Mouse (Mus musculus) G1E (cell line): Measurements from ENCODE around the gene Golph3l. TPM values are rescaled to one million over a fixed set of nuclear protein-coding genes. Genes with fewer than 3 reads are reported as not detected.

Experiments
- ATAC-seq: 2 replicates; pipeline ENCODE4 v1.8.0; 2016; ENCODE audit warnings: mild to moderate bottlenecking; ENCODE audit not compliant: insufficient number of reproducible peaks, poor library complexity, low FRiP score, severe bottlenecking; ENCODE audit errors: extremely low read depth
- DNase-seq: peaks from one replicate; pipeline ENCODE4 v3.0.0; 2012; ENCODE audit warnings: low spot score
- H3K27me3 ChIP-seq: 2 replicates; pipeline ENCODE4 v1.6.1; 2012; ENCODE audit warnings: mild to moderate bottlenecking, low read length, inconsistent platforms; ENCODE audit not compliant: insufficient read depth
- H3K36me3 ChIP-seq: replicated peaks from 2 replicates; pipeline ENCODE3; 2012; ENCODE audit warnings: mild to moderate bottlenecking, inconsistent platforms
- H3K4me1 ChIP-seq: 2 replicates; pipeline ENCODE4 v1.6.1; 2012; ENCODE audit warnings: low read depth, low read length, inconsistent platforms, mixed read lengths; ENCODE audit not compliant: insufficient read depth
- H3K4me3 ChIP-seq: 2 replicates; pipeline ENCODE4 v1.5.1; 2012; ENCODE audit warnings: low read depth, mild to moderate bottlenecking, inconsistent platforms, low read length, moderate library complexity, mixed read lengths
- H3K9me3 ChIP-seq: replicated peaks from 2 replicates; pipeline ENCODE4 v1.6.1; 2012; ENCODE audit warnings: inconsistent platforms
- CTCF ChIP-seq: IDR thresholded peaks from 2 replicates; pipeline ENCODE4 v1.5.1; 2012; ENCODE audit warnings: low read depth, low read length, inconsistent platforms, mixed read lengths
- GATA1 ChIP-seq: IDR thresholded peaks from 2 replicates; pipeline ENCODE4 v1.6.1; 2012; ENCODE audit warnings: borderline replicate concordance, low read length, inconsistent platforms, mixed read lengths
- GATA2 ChIP-seq: IDR thresholded peaks from 2 replicates; pipeline ENCODE4 v1.6.1; 2012; ENCODE audit warnings: low read depth, low read length, inconsistent platforms, borderline replicate concordance
- POLR2AphosphoS5 ChIP-seq: IDR thresholded peaks from 2 replicates; pipeline ENCODE4 v1.6.1; 2012; ENCODE audit warnings: low read depth, low read length, inconsistent platforms; ENCODE audit not compliant: insufficient replicate concordance
- TAL1 ChIP-seq: conservative IDR thresholded peaks from 2 replicates; pipeline ENCODE4 v1.6.1; 2012; ENCODE audit warnings: low read depth, low read length, inconsistent platforms, mixed read lengths
- polyA plus RNA-seq: library from polyadenylated mRNA; stranded (reverse); fragments of >175 nt; gene quantifications from 2 replicates; pipeline ENCODE4 v1.2.3, GENCODE M21; 2012
- total RNA-seq, 2 experiments: library from RNA; stranded (forward) in 1 of 2; stranded (reverse) in 1 of 2; fragments of 200-1000 nt in 1 of 2; fragments of >200 nt in 1 of 2; fragmentation: Nextera tagmentation in 1 of 2; gene quantifications; 2 replicates each; pipeline ENCODE4 v1.2.3; 2014 to 2017

Golph3l gene
- total and polyA plus RNA-seq, 3 experiments = 2.3 to 117 (median 79.0) TPM

DNA sequence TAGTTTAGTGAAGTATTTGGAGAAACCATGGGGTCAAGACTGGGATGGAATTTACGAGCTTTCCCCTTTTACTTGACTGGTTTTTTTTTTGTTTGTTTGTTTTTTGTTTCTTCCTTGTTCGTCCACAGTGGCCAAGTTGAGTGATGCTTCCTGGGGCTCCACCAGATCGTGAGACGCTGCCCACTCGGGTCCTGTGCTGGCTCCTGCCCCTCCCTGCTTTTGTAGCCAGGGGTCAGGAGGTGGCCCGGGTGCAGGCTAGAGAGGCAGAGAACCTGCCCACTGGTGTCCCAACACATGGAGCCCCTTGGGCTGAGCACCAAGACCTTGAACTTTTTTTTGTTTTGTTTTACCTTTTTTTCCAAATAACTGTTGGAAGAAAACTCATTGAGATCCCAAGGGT is 42.6 kb downstream of the Golph3l start:
- ATAC-seq (no peak), DNase-seq (no peak)
- Histone ChIP-seq H3K36me3 (peaks cover 100% of the 10 kb centered on the region), H3K4me3 (no peak overlapping the region), H3K4me1 (peaks cover 35% of the 10 kb centered on the region), H3K27me3 (no peaks in the 10 kb centered on the region), H3K9me3 (no peaks in the 10 kb centered on the region)
- TF ChIP-seq TAL1 (no peak), CTCF (no peak), GATA2 (no peak), GATA1 (no peak)

DNA sequence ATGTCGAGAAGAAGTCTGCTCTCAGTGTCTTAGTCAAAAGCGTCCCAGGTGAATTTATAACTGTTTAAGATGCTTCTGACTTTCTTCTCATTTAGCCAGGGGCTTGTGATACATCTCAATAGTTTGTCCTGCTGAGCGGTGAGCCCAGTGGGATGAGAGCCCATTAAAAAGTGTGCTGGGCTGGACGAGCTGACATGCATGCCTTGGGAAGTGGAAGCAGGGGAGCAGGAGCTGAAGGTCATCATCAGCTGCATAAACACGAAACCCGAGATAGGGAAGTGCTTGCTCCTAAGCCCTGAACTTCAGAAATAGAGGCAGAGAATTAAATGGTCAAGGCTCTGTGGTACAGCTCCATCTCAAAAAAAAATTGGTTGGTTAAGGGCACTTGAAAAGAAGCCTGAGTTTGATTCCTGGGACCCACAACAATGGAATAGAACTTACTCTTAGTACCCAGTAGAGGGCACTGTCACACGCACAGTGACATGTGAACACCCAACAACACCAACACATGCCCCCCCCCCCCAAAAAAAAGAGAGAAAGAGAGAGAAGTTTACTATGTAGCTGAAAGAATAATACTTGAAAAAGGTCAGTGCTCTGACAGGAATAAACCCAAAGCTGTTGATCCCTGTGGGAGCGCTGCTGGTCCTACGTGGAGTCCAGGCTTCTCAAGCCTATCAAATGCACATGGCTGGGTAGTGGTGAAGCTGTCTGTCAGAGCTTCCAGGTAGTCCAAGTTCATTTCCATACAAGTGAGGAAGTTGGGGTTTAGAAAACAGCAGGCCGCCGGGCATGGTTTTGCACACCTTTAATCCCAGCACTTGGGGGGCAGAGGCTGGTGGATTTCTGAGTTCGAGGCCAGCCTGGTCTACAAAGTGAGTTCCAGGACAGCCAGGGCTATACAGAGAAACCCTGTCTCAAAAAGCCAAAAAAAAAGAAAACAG is 44.2 kb downstream of the Golph3l start:
- ATAC-seq = no peak
- peaks cover 100% of the 10 kb centered on the region for H3K36me3 ChIP-seq
- no peaks in the 10 kb centered on the region for H3K27me3 ChIP-seq
- TF ChIP-seq GATA1 (no peak), POLR2AphosphoS5 (no peak), CTCF (peak; percentile 52), GATA2 (no peak)
- no peaks in the 10 kb centered on the region for H3K9me3 ChIP-seq
- no peak overlapping the region for H3K4me3 ChIP-seq
- DNase-seq = peak; percentile 35
- H3K4me1 ChIP-seq = peaks cover 31% of the 10 kb centered on the region

DNA sequence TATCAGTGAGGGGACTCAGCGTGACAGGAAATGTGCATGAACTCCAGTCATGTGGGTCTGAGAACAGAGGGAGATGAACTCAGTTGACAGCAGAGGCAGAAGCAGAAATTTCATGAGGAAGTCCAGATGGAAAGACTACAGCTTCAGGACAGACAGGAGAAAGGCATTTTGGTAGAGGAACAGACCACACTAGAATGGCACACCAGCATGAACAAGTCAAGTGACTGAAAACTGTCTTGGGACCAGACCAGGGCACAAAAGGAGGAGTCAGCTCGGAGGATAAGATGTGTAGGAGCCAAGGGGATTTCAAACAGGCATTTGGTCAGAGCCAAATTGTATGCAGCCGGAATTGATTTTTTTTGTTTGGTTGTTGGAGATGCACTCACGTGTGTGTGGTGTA is 46.9 kb downstream of the Golph3l start:
- DNase-seq = no peak
- H3K27me3 ChIP-seq = no peaks in the 10 kb centered on the region
- peaks cover 23% of the 10 kb centered on the region for H3K4me1 ChIP-seq
- H3K36me3 ChIP-seq = peaks cover 97% of the 10 kb centered on the region
- no peak for ATAC-seq
- H3K4me3 ChIP-seq = no peak overlapping the region
- TF ChIP-seq CTCF (no peak), POLR2AphosphoS5 (no peak), TAL1 (no peak), GATA1 (no peak), GATA2 (no peak)
- H3K9me3 ChIP-seq = no peaks in the 10 kb centered on the region

DNA sequence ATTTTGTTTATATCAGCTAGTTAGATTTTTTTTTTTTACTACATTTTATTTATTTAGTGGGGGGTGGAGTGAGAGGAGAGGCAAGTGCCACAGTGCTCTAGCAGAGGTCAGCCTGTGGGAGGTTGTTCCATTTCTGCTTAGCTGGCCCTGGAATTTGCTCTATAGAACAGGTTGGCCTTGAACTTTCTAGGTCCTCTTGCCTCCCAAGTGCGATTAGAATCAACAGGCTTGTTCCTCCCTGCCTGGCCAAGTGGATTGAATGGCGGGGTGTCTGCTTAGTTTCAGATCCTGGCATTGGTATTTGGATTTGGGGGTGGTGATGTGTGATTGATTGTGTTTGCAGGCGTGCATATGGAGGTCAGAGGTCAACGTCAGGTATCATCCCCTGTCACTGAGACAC is 47.3 kb downstream of the Golph3l start:
- H3K27me3 ChIP-seq = no peaks in the 10 kb centered on the region
- ATAC-seq (no peak), DNase-seq (no peak)
- no peak for TF ChIP-seq GATA1
- no peak for TF ChIP-seq CTCF
- TF ChIP-seq POLR2AphosphoS5 = no peak
- H3K9me3 ChIP-seq = no peaks in the 10 kb centered on the region
- no peak overlapping the region for H3K4me3 ChIP-seq
- peaks cover 96% of the 10 kb centered on the region for H3K36me3 ChIP-seq
- H3K4me1 ChIP-seq = peaks cover 23% of the 10 kb centered on the region

DNA sequence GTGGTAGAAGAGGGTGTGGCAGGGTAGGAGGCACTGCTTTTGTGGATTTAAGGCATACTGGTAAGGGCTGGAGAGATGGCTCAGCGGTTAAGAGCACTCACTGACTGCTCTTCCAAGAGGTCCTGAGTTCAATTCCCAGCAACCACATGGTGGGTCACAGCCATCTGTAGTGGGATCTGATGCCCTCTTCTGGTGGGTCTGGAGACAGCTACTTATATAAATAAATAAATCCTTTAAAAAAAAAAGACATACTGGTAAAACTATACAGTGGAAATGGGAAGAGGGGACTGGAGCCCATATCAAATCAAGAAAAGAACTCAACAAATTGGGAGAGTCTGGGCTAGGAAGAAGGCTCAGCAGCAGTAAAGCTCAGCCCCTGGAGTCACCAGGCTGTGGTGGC is 51.0 kb downstream of the Golph3l start:
- TF ChIP-seq TAL1 = no peak
- no peak for TF ChIP-seq POLR2AphosphoS5
- no peak for TF ChIP-seq CTCF
- TF ChIP-seq GATA1 = no peak
- no peak for TF ChIP-seq GATA2
- Histone ChIP-seq H3K9me3 (no peaks in the 10 kb centered on the region), H3K36me3 (peaks cover 73% of the 10 kb centered on the region), H3K4me3 (no peak overlapping the region), H3K4me1 (peaks cover 48% of the 10 kb centered on the region), H3K27me3 (no peaks in the 10 kb centered on the region)
- DNase-seq (no peak), ATAC-seq (no peak)

DNA sequence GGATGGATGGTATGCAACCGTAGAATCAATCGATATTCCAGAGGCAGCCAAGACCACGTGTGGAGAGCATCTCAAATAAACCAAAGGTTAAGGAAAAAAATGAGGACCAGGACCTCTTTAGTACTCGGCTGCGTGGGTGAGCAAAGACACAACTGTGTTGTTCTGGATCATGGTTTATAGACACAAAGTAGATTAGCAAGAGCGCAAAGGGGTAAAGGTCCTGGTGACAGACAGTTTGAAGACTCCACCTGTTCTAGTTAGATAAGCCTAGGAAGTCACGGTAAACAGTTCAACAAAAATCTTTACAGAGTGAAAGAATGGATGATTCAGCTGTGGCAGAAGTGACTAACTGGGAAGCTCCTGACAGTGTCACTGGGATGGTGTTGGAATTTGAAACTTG is 54.4 kb downstream of the Golph3l start:
- ATAC-seq = peak; percentile 46
- TF ChIP-seq TAL1 = peak; percentile 79
- TF ChIP-seq POLR2AphosphoS5 = no peak
- no peak for TF ChIP-seq GATA1
- TF ChIP-seq CTCF = no peak
- Histone ChIP-seq H3K9me3 (no peaks in the 10 kb centered on the region), H3K4me3 (no peak overlapping the region), H3K4me1 (peaks cover 54% of the 10 kb centered on the region), H3K36me3 (peaks cover 41% of the 10 kb centered on the region), H3K27me3 (no peaks in the 10 kb centered on the region)
- peak; percentile 22 for DNase-seq
